Mouse (Mus musculus) intestine, embryonic 14.5 days (tissue): ENCODE results near the gene Ptchd3. TPM values are rescaled to one million over a fixed set of nuclear protein-coding genes. Genes with fewer than 3 reads are reported as not detected.

Source experiments
- ATAC-seq: fragments of 200-750 bp; cut with Nextera tagmentation; replicated peaks from 2 replicates; pipeline ENCODE4 v1.8.0; 2017; ENCODE audit warnings: low read depth, moderate number of reproducible peaks, moderate TSS enrichment, moderate library complexity; ENCODE audit not compliant: low FRiP score, low TSS enrichment
- DNase-seq: peaks from one replicate; pipeline ENCODE4 v3.0.0-alpha.2; 2018; ENCODE audit warnings: low spot score
- H3K27ac ChIP-seq: fragments of 300-500 bp; sonication (generic); 2 replicates; pipeline ENCODE4 v1.5.1; 2014; ENCODE audit warnings: low read depth, mild to moderate bottlenecking, control low read depth
- H3K27me3 ChIP-seq: fragments of 300-500 bp; sonication (generic); replicated peaks from 2 replicates; pipeline ENCODE4 v1.6.1; 2014; ENCODE audit warnings: low read length, control low read depth; ENCODE audit not compliant: control insufficient read depth, insufficient read depth
- H3K36me3 ChIP-seq: fragments of 300-500 bp; sonication (generic); 2 replicates; pipeline ENCODE4 v1.6.1; 2014; ENCODE audit warnings: low read length, control low read depth; ENCODE audit not compliant: control insufficient read depth, insufficient read depth
- H3K4me1 ChIP-seq: fragments of 300-500 bp; sonication (generic); replicated peaks from 2 replicates; pipeline ENCODE4 v1.6.1; 2014; ENCODE audit warnings: low read length, control low read depth, mixed read lengths; ENCODE audit not compliant: control insufficient read depth, insufficient read depth
- H3K4me2 ChIP-seq: fragments of 300-500 bp; sonication (generic); 2 replicates; pipeline ENCODE4 v1.6.1; 2014; ENCODE audit warnings: low read length
- H3K4me3 ChIP-seq: fragments of 300-500 bp; sonication (generic); 2 replicates; pipeline ENCODE4 v1.5.1; 2014; ENCODE audit warnings: low read depth, low read length, control low read depth, mixed read lengths
- H3K9ac ChIP-seq: fragments of 300-500 bp; sonication (generic); 2 replicates; pipeline ENCODE4 v1.6.1; 2014; ENCODE audit warnings: mild to moderate bottlenecking, low read length
- H3K9me3 ChIP-seq: fragments of 300-500 bp; sonication (generic); 2 replicates; pipeline ENCODE4 v1.6.1; 2016; ENCODE audit warnings: low read length, control low read depth; ENCODE audit not compliant: control insufficient read depth
- WGBS: fragments of 180-500 bp; shearing (Covaris S2); extraction: QIAGEN DNeasy Blood & Tissue Kit; methylation state at CpG from one replicate; pipeline ENCODE4 v1.1.7; 2014; 5-methylcytosine and 5-hydroxymethylcytosine counted together
- polyA plus RNA-seq: library from polyadenylated mRNA; unstranded; fragments of >200 nt; fragmentation: Nextera tagmentation; extraction: Ambion mirVana; gene quantifications from 2 replicates; pipeline ENCODE4 v1.2.1, GENCODE M21; 2014

The Ptchd3 gene
- polyA plus RNA-seq, 1 experiment from 2014 or later = not detected

- H3K27ac ChIP-seq = no peak overlapping the region
- H3K4me2 ChIP-seq = no peak overlapping the region
- H3K9ac ChIP-seq = no peak overlapping the region
- H3K27me3 ChIP-seq = no peaks in the 10 kb centered on the region
- DNase-seq (no peak), ATAC-seq (no peak)
- WGBS = 51% methylated on average over 2 of the region's 2 CpGs
- no peak overlapping the region for H3K4me3 ChIP-seq
- H3K9me3 ChIP-seq = no peaks in the 10 kb centered on the region
- H3K36me3 ChIP-seq = no peaks in the 10 kb centered on the region
- H3K4me1 ChIP-seq = no peaks in the 10 kb centered on the region
Observed at GRCm38 (mm10) chr11:121845923-121846322, 15.9 kb downstream of the Ptchd3 start.

- H3K27me3 ChIP-seq = no peaks in the 10 kb centered on the region
- ATAC-seq (peak; percentile 98), DNase-seq (peak; percentile 86)
- H3K27ac ChIP-seq = peak overlapping the region; percentile 60
- peak overlapping the region; percentile 40 for H3K9ac ChIP-seq
- H3K4me1 ChIP-seq = no peaks in the 10 kb centered on the region
- H3K36me3 ChIP-seq = no peaks in the 10 kb centered on the region
- H3K4me3 ChIP-seq = peak overlapping the region; percentile 43
- no peaks in the 10 kb centered on the region for H3K9me3 ChIP-seq
- peak overlapping the region; percentile 66 for H3K4me2 ChIP-seq
- WGBS = 0% methylated on average over 11 of the region's 11 CpGs
Observed at GRCm38 (mm10) chr11:121847790-121848299, 17.8 kb downstream of the Ptchd3 start.

Other genes starting within 250 kb of the Ptchd3 start
- 8.0 and 8.3 TPM in 2 replicates for gene B3gntl1, start 157.1 kb upstream of the Ptchd3 start, polyA plus RNA-seq
- gene Metrnl, start 128.7 kb upstream of the Ptchd3 start, polyA plus RNA-seq = 24.7 and 29.4 TPM in 2 replicates